ENCODE assay signal across 13 mouse cellular contexts in the genomic region with DNA sequence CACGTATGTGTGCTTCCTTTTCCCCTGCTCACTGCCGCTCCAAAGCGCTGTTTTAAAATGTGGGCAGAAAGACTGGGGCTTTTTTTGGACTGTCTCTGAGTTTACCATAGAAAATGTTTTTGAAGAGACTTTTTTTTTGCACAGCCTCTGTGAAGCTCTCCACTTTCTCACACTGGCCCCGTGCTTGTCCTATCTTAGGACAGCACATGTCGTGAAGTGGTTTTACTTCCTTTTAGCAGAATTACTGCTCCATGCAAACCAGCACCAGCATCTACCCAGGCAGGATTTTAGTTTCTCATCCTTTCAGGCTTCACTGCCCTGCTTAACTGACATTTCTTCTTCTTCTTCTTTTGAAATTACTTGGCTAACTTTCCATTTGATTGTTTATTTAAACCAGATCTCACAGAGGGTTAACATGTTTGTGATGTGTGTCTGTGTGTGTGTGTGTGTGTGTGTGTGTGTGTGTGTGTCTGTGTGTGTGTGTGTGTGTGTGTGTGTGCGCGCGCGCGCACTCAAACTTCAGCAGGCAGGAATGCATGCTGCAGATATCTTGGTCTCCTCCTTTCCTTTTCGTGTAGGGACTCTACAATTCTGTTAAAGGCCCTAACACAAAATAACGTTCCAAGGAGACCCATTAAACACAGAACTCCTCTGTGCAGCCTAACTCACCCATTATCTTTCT.
DNase-seq lines count a peak whose midpoint lies in the region; ATAC-seq lines count a peak whose summit lies in the region.
"Had no signal": no experiment of that assay in that cellular context is flagged by ENCODE, and none has a peak within 500 bp of the region (broad histone marks: within the 10 kb centered on the region; RNA-seq: fewer than 3 reads in every experiment).

No protein-coding gene starts in this region.

- no peaks in the 10 kb centered on the region for H3K4me1 ChIP-seq in intestine, embryonic 16.5 days (ENCODE audit: control insufficient read depth, insufficient read depth, low read length)

- H3K36me3 ChIP-seq in intestine, embryonic 16.5 days (ENCODE audit: control insufficient read depth, insufficient read depth, low read length), result no peaks in the 10 kb centered on the region

- 79% methylated on average over 12 of the region's 12 CpGs for WGBS in intestine, embryonic 16.5 days

- DNase-seq in heart, adult 9 months (ENCODE audit: low spot score in 2 of 2), result peak; percentile 7 to 40
- DNase-seq in heart, postnatal 36 days, result no peak
- DNase-seq in B cell, adult 2 months, result peak; percentile 66
- DNase-seq in c-Kit-positive CD71-positive TER-119-positive erythroid progenitor cells, embryonic 14.5 days (ENCODE audit: low spot score), result peak; percentile 37
- DNase-seq in cerebellum, adult 11-12 months, result no peak
- DNase-seq in retina, postnatal 1 day, result no peak
- DNase-seq: cerebellum, postnatal 10 days; thymus, postnatal 25 days had no signal

- no peak overlapping the region for H3K27ac ChIP-seq in intestine, embryonic 16.5 days (ENCODE audit: low read length)
- H3K27ac ChIP-seq: heart, embryonic 13.5 days had no signal

- H3K9me3 ChIP-seq in intestine, embryonic 16.5 days (ENCODE audit: control insufficient read depth, low read length), result no peaks in the 10 kb centered on the region
- H3K9me3 ChIP-seq: heart, embryonic 13.5 days had no signal

- H3K4me2 ChIP-seq in intestine, embryonic 16.5 days (ENCODE audit: low read depth, low read length), result no peak overlapping the region
- H3K4me2 ChIP-seq: heart, embryonic 13.5 days had no signal

- no peak overlapping the region for H3K9ac ChIP-seq in intestine, embryonic 16.5 days (ENCODE audit: low read depth, low read length)
- H3K9ac ChIP-seq: heart, embryonic 13.5 days had no signal

- H3K27me3 ChIP-seq in intestine, embryonic 16.5 days (replicated peaks; ENCODE audit: control insufficient read depth, insufficient read depth, low read length), result no peaks in the 10 kb centered on the region
- H3K27me3 ChIP-seq: heart, embryonic 13.5 days had no signal

- intact Hi-C loops in heart, postnatal 36 days (cut with DNase I), result loop anchor here (5.0 to 10.0 kb wide), 5 partner anchors 38 to 1865 kb away; a partner anchor contains a TSS

- no peak overlapping the region for H3K4me3 ChIP-seq in intestine, embryonic 16.5 days (ENCODE audit: low read length)
- H3K4me3 ChIP-seq: heart, embryonic 13.5 days had no signal

- ATAC-seq in megakaryocyte, adult 5-6 weeks (ENCODE audit: poor library complexity, severe bottlenecking), result peak; percentile 83
- no peak for ATAC-seq in intestine, embryonic 16.5 days
- ATAC-seq: inflammation-experienced regulatory T-cells, adult 6 months; midbrain, embryonic 16.5 days had no signal

Comparison
In these comparisons a context has a peak if more than half of its experiments do, and no peak if none do; other contexts are left out.
1. DNase-seq: peak in heart, adult 9 months (2 of 2), B cell, adult 2 months (2 of 2) and c-Kit-positive CD71-positive TER-119-positive erythroid progenitor cells, embryonic 14.5 days (single experiment); none in heart, postnatal 36 days (0 of 2), cerebellum, adult 11-12 months (single experiment) and retina, postnatal 1 day (single experiment).